Mouse (Mus musculus) spleen, adult 2 months (tissue): Measurements from ENCODE around the gene Hspb6.

Experiments used
- CTCF ChIP-seq: fragments of 200-500 bp; IDR thresholded peaks from 2 replicates; pipeline ENCODE4 v1.5.1; 2011; ENCODE audit warnings: mild to moderate bottlenecking, inconsistent platforms; ENCODE audit not compliant: insufficient read depth, insufficient read length, insufficient replicate concordance; ENCODE audit errors: extremely low read depth
- POLR2A ChIP-seq: fragments of 200-500 bp; IDR thresholded peaks from 2 replicates; pipeline ENCODE4 v1.6.1; 2011; ENCODE audit warnings: low read depth, low read length, inconsistent platforms

- TF ChIP-seq CTCF (no peak), POLR2A (no peak)
Measured at GRCm38 (mm10) chr7:30572969-30573368, 21.0 kb downstream of the Hspb6 start.
